Mouse (Mus musculus): ENCODE data around the gene Sdf2.

Gene Sdf2

DNA sequence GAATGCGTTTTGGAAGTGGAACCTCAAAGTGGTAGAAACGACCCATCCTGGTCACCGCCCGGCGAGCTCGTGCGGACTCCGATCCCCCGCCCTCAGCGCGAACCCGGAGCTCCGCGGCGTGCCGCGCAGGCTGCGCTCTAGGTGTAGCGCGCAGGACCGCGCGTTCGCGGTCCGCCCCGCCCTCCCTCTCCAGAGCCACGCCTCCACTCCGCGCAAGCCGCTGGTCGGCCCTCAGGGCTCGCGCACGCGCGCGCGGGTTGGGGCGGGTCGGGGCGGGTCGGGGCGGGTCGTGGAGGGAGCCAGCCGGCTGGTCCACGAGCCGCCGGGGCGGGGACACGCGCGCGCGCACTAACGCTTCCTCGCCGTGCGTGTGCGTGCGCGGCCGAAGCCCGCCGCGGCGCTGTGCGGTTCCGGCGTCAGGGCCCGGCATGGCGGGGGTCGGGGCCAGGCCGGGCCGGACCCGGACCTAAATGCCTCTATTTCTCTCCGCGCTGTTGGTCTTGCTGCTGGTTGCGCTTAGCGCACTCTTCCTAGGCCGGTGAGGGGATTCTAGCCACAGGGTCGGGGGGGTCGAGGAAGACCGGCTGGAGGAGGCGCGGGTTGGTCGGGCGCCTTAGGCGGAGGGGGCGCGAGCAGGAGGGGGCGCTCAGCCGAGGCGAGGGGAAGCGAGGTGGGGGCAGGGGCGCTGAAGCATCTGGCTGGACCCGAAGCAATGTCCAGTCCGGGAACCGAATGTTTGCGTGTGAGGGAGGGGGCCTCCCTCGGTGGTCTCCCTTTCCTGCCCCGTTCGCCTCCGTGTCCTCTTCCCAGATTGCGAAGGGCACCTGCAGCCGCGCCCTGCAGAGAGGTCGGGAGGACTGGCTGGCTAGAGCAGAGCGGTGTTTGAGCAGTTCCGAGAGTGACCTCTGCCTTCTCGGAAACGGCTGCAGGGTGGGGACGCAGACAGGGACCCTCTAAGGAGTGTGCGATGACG lies 16.1 kb downstream of the Sdf2 start, which contains the start of gene 2610507B11Rik:
TSS of gene 2610507B11Rik (plus strand) at position 373 of the 973 bp plus-strand sequence.
- in situ Hi-C loops (cut with MboI, MseI) = loop anchor here in 1 of 2 experiments (25.0 kb wide), 1 partner anchor 1674 kb away; no protein-coding TSS in a partner anchor

DNA sequence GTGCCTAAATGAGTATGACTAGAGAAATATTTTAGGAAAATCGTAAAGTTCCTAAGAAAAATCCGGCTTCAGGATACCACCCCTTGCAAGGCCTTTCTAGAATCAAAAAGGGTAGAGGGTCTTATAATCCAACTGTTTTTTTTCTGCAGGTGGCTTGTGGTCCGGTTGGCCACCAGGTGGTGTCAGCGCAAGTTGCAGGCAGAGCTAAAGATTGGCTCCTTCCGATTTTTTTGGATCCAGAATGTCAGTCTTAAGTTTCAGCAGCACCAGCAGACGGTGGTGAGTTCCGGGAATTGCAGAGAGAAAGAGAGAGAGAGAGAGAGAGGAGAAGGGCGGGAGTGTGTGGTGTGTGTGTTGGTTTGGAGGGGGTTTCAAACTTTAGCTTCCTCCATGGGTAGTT lies 17.0 kb downstream of the Sdf2 start:
- in situ Hi-C loops (cut with MboI, MseI) = loop anchor here in 1 of 2 experiments (25.0 kb wide), 1 partner anchor 1675 kb away; no protein-coding TSS in a partner anchor

DNA sequence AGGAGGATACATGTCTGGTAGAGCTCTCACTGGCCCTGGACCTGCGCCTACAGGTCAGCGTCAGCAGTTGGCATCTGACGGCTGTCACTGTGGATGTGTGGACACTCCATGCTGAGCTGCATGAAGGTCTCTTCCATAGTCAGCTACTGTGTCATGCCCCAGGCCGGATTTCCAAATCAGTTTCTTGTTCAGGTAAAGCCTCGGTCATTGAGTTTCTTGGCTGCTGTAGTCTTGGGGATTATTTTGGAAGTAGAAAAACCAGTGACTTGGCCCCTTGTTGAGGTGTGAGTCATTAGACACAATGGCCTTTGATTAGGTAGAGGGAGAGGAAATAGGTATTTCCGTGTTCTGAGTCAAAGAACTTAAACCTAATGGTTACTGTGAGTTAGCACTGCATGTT lies 20.0 kb downstream of the Sdf2 start:
- in situ Hi-C loops (cut with MboI, MseI) = loop anchor here in 1 of 2 experiments (25.0 kb wide), 1 partner anchor 1678 kb away; no protein-coding TSS in a partner anchor

DNA sequence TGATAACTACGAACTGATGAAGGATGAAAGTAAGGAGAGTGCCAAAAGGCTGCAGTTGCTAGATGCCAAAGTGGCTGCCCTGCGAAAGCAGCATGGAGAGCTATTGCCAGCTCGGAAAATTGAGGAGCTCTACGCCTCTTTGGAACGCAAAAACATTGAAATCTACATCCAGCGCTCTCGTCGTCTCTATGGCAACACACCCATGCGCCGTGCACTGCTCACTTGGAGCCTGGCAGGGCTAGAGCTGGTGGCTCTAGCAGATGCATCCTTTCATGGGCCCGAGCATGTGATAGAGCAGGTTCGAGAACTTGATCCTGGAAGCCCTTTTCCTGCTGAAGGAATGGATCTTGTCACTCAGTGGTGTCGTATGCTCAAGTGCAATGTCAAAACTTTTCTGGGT lies 26.4 kb downstream of the Sdf2 start:
- in situ Hi-C loops (cut with MboI, MseI) = loop anchor here (5.0 to 25.0 kb wide), 5 partner anchors 35 to 1753 kb away; no protein-coding TSS in a partner anchor

DNA sequence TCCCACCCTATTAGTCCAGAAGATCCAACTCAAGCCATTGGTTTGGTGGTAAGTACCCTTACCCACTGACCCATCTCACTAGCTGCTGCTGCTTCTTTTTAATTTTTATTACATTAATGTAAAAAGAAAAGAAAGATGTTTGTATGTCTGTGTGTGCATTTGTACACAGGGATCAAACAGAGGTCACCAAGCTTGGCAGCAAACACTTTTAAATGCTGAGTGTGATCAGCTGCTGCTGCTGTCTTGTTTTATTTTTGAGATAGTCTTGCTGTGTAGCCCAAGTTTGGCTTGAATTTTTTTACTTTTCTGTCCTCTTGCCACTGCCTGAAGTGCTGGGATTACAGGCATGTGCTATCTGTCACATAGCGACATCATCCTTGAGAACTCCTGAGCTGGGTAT lies 30.1 kb downstream of the Sdf2 start:
- in situ Hi-C loops (cut with MboI, MseI) = loop anchor here (10.0 to 25.0 kb wide), 5 partner anchors 51 to 1749 kb away; no protein-coding TSS in a partner anchor

DNA sequence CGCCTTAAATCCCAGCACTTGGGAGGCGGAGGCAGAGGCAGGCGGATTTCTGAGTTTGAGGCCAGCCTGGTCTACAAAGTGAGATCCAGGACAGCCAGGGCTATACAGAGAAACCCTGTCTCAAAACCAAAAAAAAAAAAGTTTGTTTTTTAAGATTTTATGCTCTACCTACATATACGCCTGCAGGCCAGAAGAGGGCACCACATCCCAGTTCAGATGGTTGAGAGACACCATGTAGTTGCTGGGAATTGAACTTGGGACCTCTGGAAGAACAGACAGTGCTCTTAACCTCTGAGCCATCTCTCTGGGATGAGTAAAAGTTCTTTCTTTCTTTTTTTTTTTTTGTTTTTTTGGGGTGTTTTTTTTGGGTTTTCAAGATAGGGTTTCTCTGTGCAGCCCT lies 30.6 kb downstream of the Sdf2 start:
- in situ Hi-C loops (cut with MboI, MseI) = loop anchor here (10.0 to 25.0 kb wide), 5 partner anchors 51 to 1749 kb away; no protein-coding TSS in a partner anchor

DNA sequence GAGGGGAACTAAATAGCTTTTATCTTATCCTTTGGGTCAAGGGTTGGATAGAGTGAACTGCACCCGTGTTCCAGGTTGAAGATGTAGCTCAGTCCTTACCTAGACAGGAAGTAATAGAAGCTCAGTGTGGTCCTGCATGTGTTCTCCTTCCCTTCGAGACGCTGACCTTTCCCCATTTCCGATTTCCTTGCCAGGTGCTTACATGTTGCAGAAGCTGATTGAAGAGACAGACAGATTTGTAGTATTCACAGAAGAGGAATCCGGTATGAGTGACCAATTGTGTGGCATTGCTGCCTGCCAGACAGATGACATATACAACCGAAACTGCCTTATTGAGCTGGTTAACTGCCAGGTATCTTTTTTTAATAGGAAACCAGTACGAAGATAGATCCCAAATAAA lies 33.3 kb downstream of the Sdf2 start:
- in situ Hi-C loops (cut with MboI, MseI) = loop anchor here (10.0 to 25.0 kb wide), 5 partner anchors 54 to 1746 kb away; no protein-coding TSS in a partner anchor

DNA sequence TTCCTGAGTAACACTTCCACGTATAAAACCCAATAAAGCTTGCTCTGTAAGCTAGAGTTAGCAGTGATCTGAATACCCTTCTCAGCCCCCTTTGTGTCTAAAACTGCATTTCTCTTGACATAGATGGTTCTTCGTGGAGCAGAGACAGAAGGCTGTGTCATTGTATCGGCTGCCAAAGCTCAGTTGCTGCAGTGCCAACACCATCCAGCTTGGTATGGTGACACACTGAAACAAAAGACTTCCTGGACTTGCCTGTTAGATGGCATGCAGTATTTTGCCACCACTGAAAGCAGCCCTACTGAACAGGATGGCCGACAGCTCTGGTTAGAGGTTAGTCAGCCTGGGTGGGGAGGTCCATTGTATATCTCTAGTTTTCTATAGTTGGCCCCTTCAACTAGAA lies 34.0 kb downstream of the Sdf2 start:
- in situ Hi-C loops (cut with MboI, MseI) = loop anchor here (10.0 to 25.0 kb wide), 5 partner anchors 55 to 1745 kb away; no protein-coding TSS in a partner anchor

DNA sequence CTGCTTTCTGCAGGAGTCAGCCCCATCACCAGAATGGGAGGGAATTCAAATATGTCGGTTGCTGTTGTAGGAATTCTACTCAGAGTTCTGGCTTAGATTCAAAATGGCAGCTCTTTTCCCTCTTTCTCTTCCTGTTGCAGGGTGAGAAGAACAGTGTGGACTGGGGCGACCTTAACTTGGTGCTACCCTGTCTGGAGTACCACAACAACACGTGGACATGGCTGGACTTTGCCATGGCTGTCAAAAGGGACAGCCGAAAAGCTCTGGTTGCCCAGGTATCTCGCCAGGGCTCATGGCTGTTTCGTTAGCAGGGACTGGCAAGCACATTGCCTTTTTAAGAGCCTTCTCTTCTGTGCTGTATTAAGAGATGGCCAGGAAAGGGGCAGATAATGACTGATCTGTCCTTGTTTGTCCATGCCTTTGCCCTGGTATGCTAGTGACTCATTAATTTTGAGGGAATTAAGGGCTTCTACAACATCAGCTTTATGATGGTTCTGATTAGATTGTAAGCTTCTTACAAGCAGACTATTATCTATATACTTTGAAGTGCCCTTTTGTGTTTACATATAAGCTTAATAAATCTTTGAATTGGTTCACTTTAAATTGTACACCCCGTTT lies 43.7 kb downstream of the Sdf2 start:
- in situ Hi-C loops (cut with MboI, MseI) = loop anchor here (25.0 kb wide), 3 partner anchors 727 to 1723 kb away; no protein-coding TSS in a partner anchor

DNA sequence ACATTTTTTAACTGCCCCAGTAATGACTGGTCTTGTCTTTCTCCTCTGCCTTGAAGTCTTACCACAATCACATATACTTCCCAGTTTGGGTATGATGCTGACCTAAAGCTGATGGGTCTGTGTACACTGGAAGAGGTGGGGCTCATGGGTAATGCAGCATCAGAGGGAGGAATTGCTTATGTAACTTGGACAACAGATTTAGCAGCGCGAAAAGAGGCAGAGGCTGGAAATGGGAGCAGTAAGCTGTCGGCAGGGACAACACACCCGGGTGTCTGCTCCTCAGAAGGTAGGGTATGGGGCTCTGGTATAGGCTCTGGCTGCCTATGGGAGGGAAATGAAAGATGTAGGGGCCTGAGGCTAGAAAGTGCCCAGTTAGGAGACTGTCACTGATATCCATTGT lies 45.1 kb downstream of the Sdf2 start, which contains the start of gene BC030499:
TSS of gene BC030499 (plus strand) at position 188 of the 400 bp plus-strand sequence.
- in situ Hi-C loops (cut with MboI, MseI) = loop anchor here (25.0 kb wide), 3 partner anchors 728 to 1722 kb away; no protein-coding TSS in a partner anchor

DNA sequence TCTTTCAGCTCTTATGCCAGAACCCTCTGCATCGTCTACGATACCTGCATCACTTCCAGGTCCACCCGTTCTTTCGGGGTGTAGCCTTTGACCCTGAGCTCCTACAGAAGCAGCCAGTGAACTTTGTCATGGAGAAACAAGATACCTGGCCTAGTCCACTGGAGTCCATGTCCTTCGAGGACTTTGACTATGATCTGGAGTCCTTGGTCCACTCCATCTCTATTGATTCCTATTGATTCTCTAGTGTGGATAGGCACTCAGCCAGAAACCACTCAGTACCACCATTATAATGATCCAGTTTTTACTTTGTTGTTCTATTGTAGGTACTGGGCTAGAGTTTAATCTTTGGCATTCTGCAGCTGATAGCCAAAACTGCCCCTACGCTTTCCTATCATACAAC lies 49.0 kb downstream of the Sdf2 start:
- in situ Hi-C loops (cut with MboI, MseI) = loop anchor here (25.0 kb wide), 3 partner anchors 732 to 1718 kb away; no protein-coding TSS in a partner anchor

DNA sequence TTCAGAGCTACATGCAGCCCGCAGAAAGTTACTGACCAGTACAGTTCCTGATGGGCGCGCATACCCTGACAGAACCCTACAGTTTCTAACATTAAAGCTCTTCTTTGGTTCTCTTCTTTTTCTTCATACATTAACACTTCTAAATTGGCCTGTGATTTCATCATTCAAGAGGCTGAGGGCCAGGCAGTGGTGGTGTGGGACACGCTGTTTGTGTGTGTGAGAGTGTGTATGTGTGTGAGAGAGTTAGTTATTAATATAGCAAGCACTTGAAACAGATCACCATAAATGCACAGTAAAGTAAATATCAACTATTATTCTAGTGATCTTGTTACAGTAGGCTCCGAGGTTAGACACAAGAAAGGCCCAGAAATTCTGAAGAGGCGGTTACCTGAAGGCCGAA lies 55.4 kb downstream of the Sdf2 start:
- in situ Hi-C loops (cut with MboI, MseI) = no loop called here

DNA sequence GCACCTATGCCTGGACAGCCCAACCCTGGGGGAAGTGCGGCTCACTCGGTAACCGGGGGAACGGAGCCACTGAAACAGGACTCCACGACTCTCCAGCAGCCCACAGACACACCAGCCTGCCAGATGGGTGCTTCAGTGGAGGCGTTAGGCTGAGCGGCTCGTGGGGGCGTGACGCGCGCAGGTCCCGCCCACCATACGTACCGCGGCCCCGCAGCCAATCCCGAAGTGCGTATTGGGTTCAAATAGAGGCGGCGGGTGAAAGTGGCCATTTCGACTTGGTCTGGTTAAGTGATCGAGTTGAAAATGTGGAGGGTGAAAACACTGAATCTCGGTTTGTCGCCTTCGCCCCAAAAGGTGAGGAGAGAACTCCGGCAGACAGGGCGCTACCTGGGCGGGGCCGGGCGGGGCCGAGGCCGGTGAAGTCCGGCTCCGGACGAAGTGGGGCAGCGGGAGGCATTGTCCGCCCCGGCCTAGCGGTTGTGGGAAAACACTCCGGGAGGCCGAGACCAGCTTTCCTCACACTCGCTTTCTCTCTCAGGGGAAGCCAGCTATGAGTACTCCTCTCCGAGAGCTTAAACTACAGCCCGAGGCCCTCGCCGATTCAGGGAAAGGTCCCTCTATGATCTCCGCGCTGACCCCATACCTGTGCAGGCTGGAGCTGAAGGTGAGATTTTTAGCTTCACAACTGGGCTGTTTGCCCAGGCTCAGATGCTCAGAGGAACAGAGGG lies 56.0 kb downstream of the Sdf2 start, which contains the start of gene Spag5:
TSS of gene Spag5 (plus strand) at position 173 of the 728 bp plus-strand sequence.
- in situ Hi-C loops (cut with MboI, MseI) = no loop called here

Measured in T-helper 17 cell (primary cell).